Comparison of ENCODE assay signal across 23 mouse cellular contexts in genomic region chr6:142652175-142652574, GRCm38 (mm10). TPM values are rescaled to one million over a fixed set of nuclear protein-coding genes. Genes with fewer than 3 reads are reported as not detected.
DNase-seq lines count a peak whose midpoint lies in the region; ATAC-seq and TF ChIP-seq lines count a peak whose summit lies in the region.
"Had no signal": no experiment of that assay in that cellular context is flagged by ENCODE, and none has a peak within 500 bp of the region (broad histone marks: within the 10 kb centered on the region; RNA-seq: fewer than 3 reads in every experiment).

No protein-coding gene starts in this region.

- no peak for DNase-seq in gastrocnemius, adult 2 months
- no peak for DNase-seq in gastrocnemius, postnatal 10 days
- DNase-seq in Muller cell, postnatal 12 days (ENCODE audit: inconsistent ontology term): no peak
- no peak for DNase-seq in urinary bladder, adult 18-20 months (ENCODE audit: low spot score in 2 of 2)
- DNase-seq: adrenal gland, adult 2 months; adrenal gland, postnatal 14 days; cerebellum, adult 8-10 months; embryo, embryonic 11 days; gastrocnemius, postnatal 25 days; heart, adult 2 months; kidney, adult 11 months; kidney, adult 8-10 months had no signal

- intact Hi-C loops in gastrocnemius, adult 2 months (cut with DNase I): no loop called here

- peak overlapping the region; percentile 25; the same call in 1 of the 2 replicates for H3K27ac ChIP-seq in gastrocnemius, adult 2 months
- H3K27ac ChIP-seq: forebrain, embryonic 12.5 days; heart, adult 2 months; heart, embryonic 10.5 days; heart, embryonic 13.5 days; hindbrain, embryonic 10.5 days; hindbrain, embryonic 13.5 days; intestine, embryonic 15.5 days had no signal

- TF ChIP-seq CTCF in gastrocnemius, adult 2 months (IDR thresholded peaks at IDR 0.05): no peak

- H3K4me3 ChIP-seq in gastrocnemius, adult 2 months: no peak overlapping the region
- H3K4me3 ChIP-seq: erythroblast, embryonic 14.5 days; forebrain, embryonic 12.5 days; heart, adult 2 months; heart, embryonic 10.5 days; heart, embryonic 13.5 days; hindbrain, embryonic 10.5 days; hindbrain, embryonic 13.5 days; intestine, embryonic 15.5 days had no signal

- peak; percentile 77; the same call in 1 of the 2 replicates for ATAC-seq in common myeloid progenitor, adult 5-6 weeks (replicated peaks; ENCODE audit: low read depth, poor library complexity, severe bottlenecking)
- ATAC-seq in hematopoietic stem cell, adult 5-6 weeks (replicated peaks in 1 of 2; ENCODE audit: insufficient read depth in 1 of 2, low FRiP score in 2 of 2, low TSS enrichment in 1 of 2, low read depth in 1 of 2, poor library complexity in 2 of 2, severe bottlenecking in 2 of 2): peak; percentile 82 to 84
- ATAC-seq: forebrain, embryonic 16.5 days; hindbrain, embryonic 16.5 days; intestine, embryonic 15.5 days had no signal

RNA-seq across cellular contexts. Expression of gene Abcc9, which starts 49.9 kb away (rescaled TPM):
- 100 to 1,000 TPM; 123 to 135 TPM for total RNA-seq in gastrocnemius, adult 2 months (2021)
- 100 to 1,000 TPM; 128 to 134 TPM for total RNA-seq in gastrocnemius, postnatal 10 days (2021)
- total RNA-seq in common myeloid progenitor, adult 5-6 weeks (2017): not detected in 2 replicates
- total RNA-seq in hematopoietic stem cell, adult 5-6 weeks (2017): not detected in 2 replicates

Comparison
In these comparisons a context has a peak if more than half of its experiments do, and no peak if none do; other contexts are left out.
1. RNA of gene Abcc9, which starts 49.9 kb away (total RNA-seq): 123 to 135 TPM in gastrocnemius, adult 2 months and 128 to 134 TPM in gastrocnemius, postnatal 10 days; not detected in common myeloid progenitor, adult 5-6 weeks and not detected in hematopoietic stem cell, adult 5-6 weeks; every median in the first group is over 100 times any median in the second.